Mouse (Mus musculus) layer of hippocampus, postnatal 36 days (tissue): Measurements from ENCODE around the gene Ythdf2. TPM values are rescaled to one million over a fixed set of nuclear protein-coding genes. Genes with fewer than 3 reads are reported as not detected.

ENCODE experiments used
- DNase-seq, 2 experiments: peaks; one replicate each; pipeline ENCODE4 v3.0.0; 2022
- microRNA-seq, 2 experiments: library from miRNA; unstranded; fragments of <30 nt; microRNA quantifications; one replicate each; pipeline ENCODE4 v1.2.0; 2021
- total RNA-seq, 2 experiments: library from RNA; stranded (reverse); gene quantifications; 2 replicates each; pipeline ENCODE4 v1.2.3; 2021

Ythdf2 gene
- total RNA-seq, 2 experiments from 2014 or later, result 43.8 to 47.7 TPM

DNA sequence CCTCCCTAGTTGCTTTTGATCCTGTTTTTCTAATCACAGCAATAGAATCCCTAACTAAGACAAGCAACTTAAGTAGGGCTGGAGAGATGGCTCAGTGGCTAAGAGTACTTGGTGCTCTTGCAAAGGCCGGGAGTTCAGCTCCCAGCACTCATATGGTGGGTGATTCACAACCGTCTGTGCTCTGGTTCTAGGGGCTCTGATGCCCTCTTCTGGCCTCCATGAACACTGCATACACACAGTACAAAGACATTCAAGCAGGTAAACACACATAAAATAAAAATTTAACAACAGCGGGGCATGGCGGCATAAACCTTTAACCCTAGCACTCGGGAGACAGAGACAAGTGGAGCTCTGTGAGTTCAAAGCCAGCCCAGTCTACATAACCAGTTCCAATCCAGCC is 65.9 kb downstream of the Ythdf2 start:
- no peak for DNase-seq

DNA sequence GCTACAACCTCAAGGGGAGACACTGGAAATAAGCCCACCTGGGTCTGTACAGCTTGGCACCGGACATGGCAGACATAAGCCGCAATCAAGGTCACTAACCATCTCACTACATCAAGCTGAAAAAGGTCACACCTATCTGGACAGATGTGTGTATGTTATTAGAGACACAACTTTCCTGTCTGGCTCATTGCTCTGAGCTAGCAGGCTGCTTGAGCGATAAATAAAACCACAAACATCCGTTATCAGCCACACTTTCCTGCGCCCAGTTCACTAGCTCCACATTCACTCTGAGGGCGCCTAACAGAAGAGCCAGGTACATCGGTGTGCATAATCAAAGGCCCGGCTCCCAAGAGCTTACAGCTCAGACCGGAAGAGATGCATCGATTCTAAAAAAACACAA is 67.0 kb downstream of the Ythdf2 start:
- DNase-seq, result no peak

DNA sequence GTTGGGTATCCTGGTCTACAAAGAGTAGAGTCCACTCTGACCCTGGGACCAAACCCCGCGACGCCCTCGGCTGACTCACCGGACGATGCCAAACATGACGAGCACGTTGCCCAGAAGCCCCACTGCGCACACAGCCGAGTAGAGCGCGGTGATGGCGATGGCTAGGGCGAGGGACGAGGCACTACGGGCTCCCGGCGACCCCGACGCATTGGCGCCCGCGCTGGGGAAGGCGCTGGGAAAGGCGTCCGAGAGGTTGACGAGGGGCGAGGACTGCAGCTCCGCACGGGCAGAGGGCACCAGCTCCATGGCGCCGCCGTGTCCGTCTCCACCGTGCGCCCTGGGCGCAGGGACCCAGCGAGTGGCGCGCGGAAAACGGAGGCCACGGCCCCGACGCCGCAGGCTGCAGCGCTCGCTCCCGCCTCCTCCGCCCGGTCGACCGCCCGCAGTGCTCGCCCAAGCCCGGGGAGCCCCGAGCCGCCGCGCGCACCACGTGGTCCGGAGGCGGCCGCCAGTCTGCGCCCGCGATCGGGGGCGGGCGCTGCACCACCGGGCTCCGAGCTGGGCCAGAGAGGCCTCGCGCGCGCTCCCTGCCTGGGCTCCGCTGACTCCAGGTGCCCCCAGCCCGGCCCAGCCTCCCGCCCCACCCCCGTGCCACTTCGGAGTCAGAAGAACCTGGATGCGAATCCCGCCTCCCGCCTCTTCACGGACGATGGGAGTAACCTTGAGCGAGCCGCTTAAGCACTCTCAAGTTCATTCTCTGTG is 67.8 kb downstream of the Ythdf2 start, which contains the start of gene Oprd1:
Gene Oprd1 (minus strand): TSS at position 407 of the 762 bp plus-strand sequence.
- DNase-seq, result no peak

DNA sequence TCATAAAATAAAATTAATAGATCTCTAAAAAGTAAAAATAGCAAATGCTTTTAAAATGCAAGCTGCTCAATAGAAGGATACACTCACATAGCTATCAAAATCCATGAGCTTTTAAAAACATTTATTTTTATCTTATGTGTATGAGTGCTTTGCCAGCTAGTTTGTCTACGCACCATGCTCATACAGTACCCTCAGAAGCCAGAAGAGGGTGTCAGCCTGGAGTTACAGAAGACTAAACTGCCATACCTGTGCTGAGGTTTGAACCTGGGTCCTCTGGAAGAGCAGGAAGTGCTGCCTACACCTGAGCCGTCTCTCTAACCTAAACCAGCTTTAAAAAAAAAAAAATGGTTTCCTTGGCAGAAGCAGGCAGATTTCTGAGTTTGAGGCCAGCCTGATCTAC is 73.5 kb downstream of the Ythdf2 start:
- DNase-seq, result no peak

DNA sequence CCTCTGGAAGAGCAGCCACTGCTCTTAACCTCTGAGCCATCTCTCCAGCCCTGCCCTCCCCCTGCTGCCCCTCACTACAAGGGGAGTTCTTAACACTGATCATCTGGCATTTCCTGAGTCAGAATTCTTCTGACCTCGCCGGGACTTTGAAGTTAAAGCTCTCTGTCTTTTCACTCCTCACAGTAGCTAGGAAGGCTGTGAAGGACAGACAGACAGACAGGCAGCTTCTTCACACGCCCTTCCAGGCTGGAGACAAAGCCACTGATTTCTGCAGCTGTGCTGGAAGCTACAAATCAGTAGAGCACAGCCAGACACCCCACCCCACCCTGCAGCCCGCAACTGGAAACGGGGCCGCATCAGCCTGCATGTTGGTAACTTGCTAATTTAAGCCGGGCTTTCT is 75.1 kb downstream of the Ythdf2 start:
- no peak for DNase-seq

Small RNAs within 50 kb of the gene (microRNA-seq; reads per million reads assigned to microRNA genes)
- gene Gm22033, result 0 reads per million in 2 experiments

Other genes starting within 250 kb of the Ythdf2 start
- gene Gm10300, start 137.6 kb downstream of the Ythdf2 start, total RNA-seq, result not detected
- gene Epb41, start 137.0 kb downstream of the Ythdf2 start, total RNA-seq, result 10 to 100 TPM; 16.9 to 23.7 TPM
- 10 to 100 TPM; 10.7 to 11.3 TPM for gene Oprd1, start 67.8 kb downstream of the Ythdf2 start, total RNA-seq
- 10 to 100 TPM; 21.3 to 24.7 TPM for gene Gmeb1, start 49.3 kb upstream of the Ythdf2 start, total RNA-seq
- 10 to 100 TPM; 23.6 to 23.7 TPM for gene Taf12, start 62.1 kb upstream of the Ythdf2 start, total RNA-seq
- gene Rab42, start 91.1 kb upstream of the Ythdf2 start, total RNA-seq, result 1 to 10 TPM; 1.2 to 2.6 TPM
- 10 to 100 TPM; 18.6 to 19.6 TPM for gene Trnau1ap, start 117.2 kb upstream of the Ythdf2 start, total RNA-seq
- 10 to 100 TPM; 11.9 to 13.4 TPM for gene Rcc1, start 141.3 kb upstream of the Ythdf2 start, total RNA-seq
- gene Phactr4, start 210.2 kb upstream of the Ythdf2 start, total RNA-seq, result 10 to 100 TPM in 1 of 2 experiments, 1 to 10 TPM in 1; 8.3 to 12.8 TPM